Mouse (Mus musculus) kidney, postnatal 0 days (tissue): ENCODE measurements around the gene Fam186b. TPM values are rescaled to one million over a fixed set of nuclear protein-coding genes. Genes with fewer than 3 reads are reported as not detected.

Experiments
- ATAC-seq: fragments of 200-750 bp; cut with Nextera tagmentation; replicated peaks from 2 replicates; pipeline ENCODE4 v1.8.0; 2017; ENCODE audit warnings: low read depth, moderate number of reproducible peaks, moderate TSS enrichment, moderate library complexity; ENCODE audit not compliant: low FRiP score
- DNase-seq: peaks from one replicate; pipeline ENCODE4 v3.0.0-alpha.2; 2016; ENCODE audit warnings: low spot score
- H3K27ac ChIP-seq: fragments of 300-500 bp; sonication (generic); 2 replicates; pipeline ENCODE4 v1.5.1; 2014; ENCODE audit warnings: mild to moderate bottlenecking
- H3K27me3 ChIP-seq: fragments of 300-500 bp; sonication (generic); 2 replicates; pipeline ENCODE4 v1.6.1; 2014; ENCODE audit warnings: low read length, mixed read lengths; ENCODE audit not compliant: insufficient read depth
- H3K36me3 ChIP-seq: fragments of 300-500 bp; sonication (generic); 2 replicates; pipeline ENCODE4 v1.6.1; 2014; ENCODE audit warnings: low read length, mixed read lengths; ENCODE audit not compliant: insufficient read depth
- H3K4me1 ChIP-seq: fragments of 300-500 bp; sonication (generic); replicated peaks from 2 replicates; pipeline ENCODE4 v1.6.1; 2014; ENCODE audit warnings: antibody characterized with exemption, low read length, mixed read lengths; ENCODE audit not compliant: insufficient read depth
- H3K4me2 ChIP-seq: fragments of 300-500 bp; sonication (generic); 2 replicates; pipeline ENCODE4 v1.6.1; 2014; ENCODE audit warnings: mild to moderate bottlenecking, low read length, moderate library complexity, mixed read lengths
- H3K4me3 ChIP-seq: fragments of 300-500 bp; sonication (generic); replicated peaks from 2 replicates; pipeline ENCODE4 v1.5.1; 2014; ENCODE audit warnings: low read depth, low read length
- H3K9ac ChIP-seq: fragments of 300-500 bp; sonication (generic); 2 replicates; pipeline ENCODE4 v1.6.1; 2014; ENCODE audit warnings: low read depth, low read length
- H3K9me3 ChIP-seq: fragments of 300-500 bp; sonication (generic); replicated peaks from 2 replicates; pipeline ENCODE4 v1.6.1; 2016; ENCODE audit warnings: low read length, inconsistent platforms, mixed read lengths
- CTCF ChIP-seq: IDR thresholded peaks from 2 replicates; pipeline ENCODE4 v1.5.1; 2016; ENCODE audit warnings: antibody characterized with exemption, low read depth, mild to moderate bottlenecking, moderate library complexity
- WGBS: fragments of 180-500 bp; shearing (Covaris S2); extraction: QIAGEN DNeasy Blood & Tissue Kit; methylation state at CpG from one replicate; pipeline ENCODE4 v1.1.7; 2014; 5-methylcytosine and 5-hydroxymethylcytosine counted together
- polyA plus RNA-seq: library from polyadenylated mRNA; unstranded; fragments of >200 nt; fragmentation: Nextera tagmentation; extraction: Ambion mirVana; gene quantifications from 2 replicates; pipeline ENCODE4 v1.2.1, GENCODE M21; 2015

Fam186b gene
- polyA plus RNA-seq, 1 experiment from 2014 or later, result 0.47 TPM

DNA sequence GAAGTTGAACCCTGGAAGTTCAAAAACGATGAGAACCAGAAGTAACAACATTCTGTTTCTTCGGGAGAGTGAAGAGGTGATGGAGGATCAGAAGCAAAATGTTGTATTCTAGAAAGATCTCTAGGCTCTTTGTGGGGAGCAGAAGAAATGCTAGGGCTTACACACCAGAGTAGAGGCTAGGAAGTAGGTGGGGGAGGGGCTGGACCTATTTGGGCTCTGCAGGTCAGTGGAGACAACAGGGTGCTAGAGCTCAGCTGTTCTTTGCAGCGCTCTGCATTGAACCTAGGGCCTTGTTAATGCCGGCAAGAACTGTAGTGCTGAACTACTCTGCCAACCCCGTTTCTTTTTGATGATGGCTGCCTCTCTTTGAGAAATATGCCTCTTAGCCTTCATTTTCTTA, 525 bp upstream of the Fam186b start:
- 44% methylated on average over 5 of the region's 5 CpGs for WGBS
- no peaks in the 10 kb centered on the region for H3K9me3 ChIP-seq

DNA sequence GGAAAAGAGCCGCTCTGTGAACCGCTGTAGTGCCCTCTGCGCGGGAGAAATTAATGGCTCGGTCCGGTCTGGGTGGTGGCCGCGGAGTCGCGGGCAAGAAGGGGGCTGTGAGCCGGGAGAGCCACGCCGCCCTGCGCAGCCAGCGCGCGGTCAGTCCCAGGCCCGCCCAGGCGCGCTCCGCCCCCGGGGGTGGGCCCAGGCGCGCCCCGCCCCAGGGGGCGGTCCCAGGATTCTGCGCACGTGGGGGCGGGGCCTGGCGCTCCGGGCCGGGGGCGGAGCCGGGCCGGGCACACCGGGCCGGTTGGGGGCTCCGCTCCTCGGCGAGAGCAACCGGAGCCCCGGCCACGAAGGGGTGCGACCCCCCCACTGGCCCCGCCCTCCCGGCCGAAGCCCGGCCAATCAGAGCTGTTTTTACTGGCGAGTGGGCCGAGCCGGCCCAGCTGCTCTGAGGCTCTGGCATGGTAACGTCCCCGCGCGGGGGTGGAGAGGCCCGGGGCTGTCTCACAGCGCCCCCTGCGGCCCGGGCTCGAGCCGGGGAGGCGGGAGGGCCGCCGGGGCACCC, 794 bp downstream of the Fam186b start, which contains the start of gene Prpf40b:
Prpf40b (plus strand) TSS at position 275 of the 562 bp plus-strand sequence.
- DNase-seq (peak; percentile 91), ATAC-seq (peak; percentile 96)
- peak within 1 kb of the TSS; percentile 72 for H3K9ac ChIP-seq
- no peaks in the 10 kb centered on the region for H3K36me3 ChIP-seq
- no peaks in the 10 kb centered on the region for H3K27me3 ChIP-seq
- H3K27ac ChIP-seq, result peak within 1 kb of the TSS; percentile 86
- peak within 1 kb of the TSS; percentile 69 for H3K4me2 ChIP-seq
- H3K9me3 ChIP-seq, result no peaks in the 10 kb centered on the region
- 1% methylated on average over 56 of the region's 64 CpGs for WGBS
- no peaks in the 10 kb centered on the region for H3K4me1 ChIP-seq
- H3K4me3 ChIP-seq, result peak within 1 kb of the TSS; percentile 71
- peak; percentile 54 for TF ChIP-seq CTCF

More for the DNA sequence above, 525 bp upstream of the Fam186b start:
- H3K36me3 ChIP-seq, result no peaks in the 10 kb centered on the region
- H3K4me2 ChIP-seq, result peak overlapping the region; percentile 69; the same call in 1 of the 2 replicates
- H3K9ac ChIP-seq, result no peak overlapping the region
- H3K27me3 ChIP-seq, result no peaks in the 10 kb centered on the region
- no peak for TF ChIP-seq CTCF
- H3K4me3 ChIP-seq, result 0 out of 2 replicates have a peak overlapping the region, but pooled peaks have one; percentile 71
- ATAC-seq (no peak), DNase-seq (no peak)
- H3K4me1 ChIP-seq, result no peaks in the 10 kb centered on the region
- H3K27ac ChIP-seq, result no peak overlapping the region

GRCm38 (mm10) chr15:99294287-99294686, 1.4 kb downstream of the Fam186b start:
- no peak for TF ChIP-seq CTCF
- peak overlapping the region; percentile 86; the same call in 1 of the 2 replicates for H3K27ac ChIP-seq
- peak overlapping the region; percentile 72 for H3K9ac ChIP-seq
- no peaks in the 10 kb centered on the region for H3K36me3 ChIP-seq
- WGBS, result 15% methylated on average over 16 of the region's 16 CpGs
- DNase-seq (no peak), ATAC-seq (no peak)
- no peaks in the 10 kb centered on the region for H3K27me3 ChIP-seq
- peak overlapping the region; percentile 71 for H3K4me3 ChIP-seq
- peak overlapping the region; percentile 69 for H3K4me2 ChIP-seq
- no peaks in the 10 kb centered on the region for H3K4me1 ChIP-seq
- no peaks in the 10 kb centered on the region for H3K9me3 ChIP-seq

- H3K27me3 ChIP-seq, result no peaks in the 10 kb centered on the region
- H3K36me3 ChIP-seq, result no peaks in the 10 kb centered on the region
- no peak for ATAC-seq
- H3K4me3 ChIP-seq, result no peak overlapping the region
- no peak overlapping the region for H3K9ac ChIP-seq
- H3K9me3 ChIP-seq, result no peaks in the 10 kb centered on the region
- WGBS, result 91% methylated on average over 11 of the region's 11 CpGs
- H3K4me2 ChIP-seq, result no peak overlapping the region
- H3K4me1 ChIP-seq, result no peaks in the 10 kb centered on the region
- H3K27ac ChIP-seq, result no peak overlapping the region
- DNase-seq, result no peak
- TF ChIP-seq CTCF, result no peak
Measured at GRCm38 (mm10) chr15:99290586-99290985, 5.1 kb downstream of the Fam186b start.

DNA sequence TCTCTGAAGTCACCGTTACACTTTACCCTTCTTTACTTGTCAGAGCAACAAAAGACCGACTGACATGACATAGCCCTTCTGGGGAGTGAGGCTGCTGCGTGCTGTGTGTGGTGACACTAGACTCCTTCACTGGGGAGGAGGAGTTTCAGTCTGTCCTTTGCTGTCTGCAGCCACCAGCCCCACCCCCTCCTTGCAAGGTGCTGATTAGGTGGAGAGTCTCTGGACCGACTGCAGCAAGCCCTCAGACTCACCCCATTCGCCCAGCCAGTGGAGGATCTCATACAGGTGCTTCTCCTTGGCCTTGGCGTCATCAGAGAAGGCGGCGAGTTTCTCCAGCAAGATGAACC, 10.5 kb downstream of the Fam186b start:
- H3K4me1 ChIP-seq, result 0 out of 2 replicates have a peak, but pooled peaks cover 2% of the 10 kb centered on the region
- H3K27me3 ChIP-seq, result no peaks in the 10 kb centered on the region
- WGBS, result 51% methylated on average over 8 of the region's 8 CpGs
- ATAC-seq, result no peak
- DNase-seq, result no peak
- no peak overlapping the region for H3K9ac ChIP-seq
- no peak overlapping the region for H3K4me2 ChIP-seq
- H3K9me3 ChIP-seq, result no peaks in the 10 kb centered on the region
- no peak overlapping the region for H3K27ac ChIP-seq
- H3K36me3 ChIP-seq, result no peaks in the 10 kb centered on the region
- no peak for TF ChIP-seq CTCF
- no peak overlapping the region for H3K4me3 ChIP-seq

DNA sequence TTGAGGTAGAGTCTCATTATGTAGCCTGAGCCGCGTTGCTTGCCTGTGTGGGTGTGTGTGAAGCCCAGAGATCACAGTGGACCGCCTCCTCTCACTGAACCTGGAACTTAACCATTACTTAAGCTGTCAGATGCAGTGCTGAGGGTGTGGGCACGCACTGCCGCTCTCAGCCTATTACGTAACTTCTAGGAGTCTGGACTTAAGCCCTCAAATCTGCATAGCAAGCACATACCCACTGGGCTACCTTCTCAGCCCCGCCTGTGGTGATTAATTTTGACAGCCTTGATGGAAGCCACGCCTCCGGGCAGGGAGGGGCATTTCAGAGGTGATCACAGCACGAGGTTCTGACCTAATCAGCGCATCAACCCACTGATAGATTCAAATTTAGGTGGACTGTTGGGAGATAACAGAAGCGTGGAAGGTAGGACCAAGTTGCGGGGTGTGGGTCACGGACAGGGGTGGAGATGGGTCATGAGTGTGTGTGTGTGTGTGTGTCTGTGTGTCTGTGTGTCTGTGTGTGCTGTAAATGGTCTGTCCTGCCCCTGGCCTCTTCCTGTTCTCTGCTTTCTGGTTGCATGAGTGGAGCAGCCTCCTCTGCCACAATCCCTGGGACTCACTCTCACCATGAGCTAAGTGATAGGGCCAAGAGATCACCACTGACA, 11.0 kb downstream of the Fam186b start:
- Histone ChIP-seq H3K4me2 (no peak overlapping the region), H3K9ac (no peak overlapping the region), H3K27ac (no peak overlapping the region), H3K4me3 (no peak overlapping the region), H3K36me3 (no peaks in the 10 kb centered on the region), H3K4me1 (0 out of 2 replicates have a peak, but pooled peaks cover 2% of the 10 kb centered on the region), H3K9me3 (no peaks in the 10 kb centered on the region), H3K27me3 (no peaks in the 10 kb centered on the region)
- peak; percentile 78 for DNase-seq
- no peak for TF ChIP-seq CTCF
- ATAC-seq, result peak; percentile 89
- WGBS, result 32% methylated on average over 14 of the region's 14 CpGs
